Mouse (Mus musculus) forebrain, embryonic 15.5 days (tissue): ENCODE results near the gene Kcnj3. TPM values are rescaled to one million over a fixed set of nuclear protein-coding genes. Genes with fewer than 3 reads are reported as not detected.

ENCODE experiments used
- ATAC-seq: fragments of 200-750 bp; cut with Nextera tagmentation; replicated peaks from 2 replicates; pipeline ENCODE4 v1.8.0; 2017; ENCODE audit warnings: mild to moderate bottlenecking, moderate TSS enrichment, moderate library complexity
- H3K27ac ChIP-seq: fragments of 300-500 bp; sonication (generic); replicated peaks from 2 replicates; pipeline ENCODE4 v1.5.1; 2015; ENCODE audit warnings: mild to moderate bottlenecking, inconsistent platforms
- H3K27me3 ChIP-seq: fragments of 300-500 bp; sonication (generic); 2 replicates; pipeline ENCODE4 v1.6.1; 2015; ENCODE audit warnings: inconsistent platforms
- H3K36me3 ChIP-seq: fragments of 300-500 bp; sonication (generic); 2 replicates; pipeline ENCODE4 v1.6.1; 2015; ENCODE audit warnings: mild to moderate bottlenecking, inconsistent platforms
- H3K4me1 ChIP-seq: fragments of 300-500 bp; sonication (generic); 2 replicates; pipeline ENCODE4 v1.6.1; 2015; ENCODE audit warnings: inconsistent platforms
- H3K4me2 ChIP-seq: fragments of 300-500 bp; sonication (generic); replicated peaks from 2 replicates; pipeline ENCODE4 v1.6.1; 2015; ENCODE audit warnings: mild to moderate bottlenecking, inconsistent platforms
- H3K4me3 ChIP-seq: fragments of 300-500 bp; sonication (generic); 2 replicates; pipeline ENCODE4 v1.5.1; 2015; ENCODE audit warnings: mild to moderate bottlenecking, inconsistent platforms
- H3K9ac ChIP-seq: fragments of 300-500 bp; sonication (generic); replicated peaks from 2 replicates; pipeline ENCODE4 v1.6.1; 2015; ENCODE audit warnings: mild to moderate bottlenecking, inconsistent platforms
- H3K9me3 ChIP-seq: fragments of 300-500 bp; sonication (generic); 2 replicates; pipeline ENCODE4 v1.6.1; 2016; ENCODE audit warnings: inconsistent platforms
- WGBS: fragments of 180-500 bp; shearing (Covaris S2); methylation state at CpG from one replicate; pipeline ENCODE4 v1.1.7; 2015; ENCODE audit warnings: mixed read lengths; 5-methylcytosine and 5-hydroxymethylcytosine counted together
- polyA plus RNA-seq: library from polyadenylated mRNA; unstranded; fragments of >200 nt; fragmentation: Nextera tagmentation; extraction: Ambion mirVana; gene quantifications from 2 replicates; pipeline ENCODE4 v1.2.1, GENCODE M21; 2015

Kcnj3 gene
- polyA plus RNA-seq, 1 experiment from 2014 or later = 4.6 TPM

- no peak overlapping the region for H3K27ac ChIP-seq
- H3K9me3 ChIP-seq = no peaks in the 10 kb centered on the region
- H3K4me2 ChIP-seq = no peak overlapping the region
- WGBS = 78% methylated on average over 2 of the region's 2 CpGs
- no peaks in the 10 kb centered on the region for H3K36me3 ChIP-seq
- H3K9ac ChIP-seq = no peak overlapping the region
- no peaks in the 10 kb centered on the region for H3K4me1 ChIP-seq
- ATAC-seq = no peak
- H3K27me3 ChIP-seq = no peaks in the 10 kb centered on the region
- H3K4me3 ChIP-seq = no peak overlapping the region
Measured at GRCm38 (mm10) chr2:55534946-55535345, 99.2 kb downstream of the Kcnj3 start.

GRCm38 (mm10) chr2:55535482-55535881, 99.7 kb downstream of the Kcnj3 start:
- Histone ChIP-seq H3K27me3 (no peaks in the 10 kb centered on the region), H3K9ac (no peak overlapping the region), H3K4me2 (no peak overlapping the region), H3K27ac (no peak overlapping the region), H3K36me3 (no peaks in the 10 kb centered on the region), H3K4me3 (no peak overlapping the region), H3K9me3 (no peaks in the 10 kb centered on the region), H3K4me1 (no peaks in the 10 kb centered on the region)
- ATAC-seq = no peak
- WGBS = 64% methylated on average over 1 of the region's 1 CpGs

- no peaks in the 10 kb centered on the region for H3K4me1 ChIP-seq
- H3K4me2 ChIP-seq = no peak overlapping the region
- no peaks in the 10 kb centered on the region for H3K27me3 ChIP-seq
- H3K4me3 ChIP-seq = no peak overlapping the region
- no peaks in the 10 kb centered on the region for H3K36me3 ChIP-seq
- no peak overlapping the region for H3K27ac ChIP-seq
- H3K9me3 ChIP-seq = no peaks in the 10 kb centered on the region
- ATAC-seq = no peak
- H3K9ac ChIP-seq = no peak overlapping the region
Measured at GRCm38 (mm10) chr2:55547612-55548011, 111.8 kb downstream of the Kcnj3 start.

- H3K4me2 ChIP-seq = no peak overlapping the region
- no peaks in the 10 kb centered on the region for H3K27me3 ChIP-seq
- H3K9me3 ChIP-seq = no peaks in the 10 kb centered on the region
- no peak overlapping the region for H3K27ac ChIP-seq
- no peak overlapping the region for H3K4me3 ChIP-seq
- H3K9ac ChIP-seq = no peak overlapping the region
- no peak for ATAC-seq
- H3K36me3 ChIP-seq = no peaks in the 10 kb centered on the region
- no peaks in the 10 kb centered on the region for H3K4me1 ChIP-seq
- WGBS = 77% methylated on average over 4 of the region's 4 CpGs
Measured at GRCm38 (mm10) chr2:55558368-55558985, 122.7 kb downstream of the Kcnj3 start.

GRCm38 (mm10) chr2:55569291-55569690, 133.5 kb downstream of the Kcnj3 start:
- H3K36me3 ChIP-seq = no peaks in the 10 kb centered on the region
- H3K4me1 ChIP-seq = no peaks in the 10 kb centered on the region
- H3K9me3 ChIP-seq = no peaks in the 10 kb centered on the region
- no peak overlapping the region for H3K4me2 ChIP-seq
- H3K27me3 ChIP-seq = no peaks in the 10 kb centered on the region
- no peak overlapping the region for H3K27ac ChIP-seq
- WGBS = 88% methylated on average over 7 of the region's 7 CpGs
- H3K4me3 ChIP-seq = no peak overlapping the region
- no peak for ATAC-seq
- H3K9ac ChIP-seq = no peak overlapping the region

GRCm38 (mm10) chr2:55571425-55571824, 135.7 kb downstream of the Kcnj3 start:
- 54% methylated on average over 3 of the region's 3 CpGs for WGBS
- Histone ChIP-seq H3K4me3 (no peak overlapping the region), H3K27ac (no peak overlapping the region), H3K4me2 (no peak overlapping the region), H3K4me1 (no peaks in the 10 kb centered on the region), H3K36me3 (no peaks in the 10 kb centered on the region), H3K9me3 (no peaks in the 10 kb centered on the region), H3K27me3 (no peaks in the 10 kb centered on the region), H3K9ac (no peak overlapping the region)
- ATAC-seq = no peak

GRCm38 (mm10) chr2:55580286-55580685, 144.5 kb downstream of the Kcnj3 start:
- no peak for ATAC-seq

GRCm38 (mm10) chr2:55591226-55591988, 155.6 kb downstream of the Kcnj3 start:
- Histone ChIP-seq H3K36me3 (no peaks in the 10 kb centered on the region), H3K9me3 (no peaks in the 10 kb centered on the region), H3K4me3 (no peak overlapping the region), H3K27me3 (no peaks in the 10 kb centered on the region), H3K27ac (no peak overlapping the region), H3K4me1 (no peaks in the 10 kb centered on the region), H3K4me2 (no peak overlapping the region), H3K9ac (no peak overlapping the region)
- ATAC-seq = no peak
- 61% methylated on average over 3 of the region's 3 CpGs for whole genome bisulfite sequencing

More at GRCm38 (mm10) chr2:55580286-55580685, 144.5 kb downstream of the Kcnj3 start:
- WGBS = 43% methylated on average over 2 of the region's 2 CpGs
- H3K36me3 ChIP-seq = no peaks in the 10 kb centered on the region
- H3K4me3 ChIP-seq = no peak overlapping the region
- no peaks in the 10 kb centered on the region for H3K9me3 ChIP-seq
- H3K4me1 ChIP-seq = no peaks in the 10 kb centered on the region
- H3K27me3 ChIP-seq = no peaks in the 10 kb centered on the region
- H3K9ac ChIP-seq = no peak overlapping the region
- H3K27ac ChIP-seq = no peak overlapping the region
- H3K4me2 ChIP-seq = no peak overlapping the region
